Mouse (Mus musculus): ENCODE measurements around the gene Tmem233. TPM values are rescaled to one million over a fixed set of nuclear protein-coding genes. Genes with fewer than 3 reads are reported as not detected.

Tmem233 gene
- total RNA-seq (2021): not detected

DNA sequence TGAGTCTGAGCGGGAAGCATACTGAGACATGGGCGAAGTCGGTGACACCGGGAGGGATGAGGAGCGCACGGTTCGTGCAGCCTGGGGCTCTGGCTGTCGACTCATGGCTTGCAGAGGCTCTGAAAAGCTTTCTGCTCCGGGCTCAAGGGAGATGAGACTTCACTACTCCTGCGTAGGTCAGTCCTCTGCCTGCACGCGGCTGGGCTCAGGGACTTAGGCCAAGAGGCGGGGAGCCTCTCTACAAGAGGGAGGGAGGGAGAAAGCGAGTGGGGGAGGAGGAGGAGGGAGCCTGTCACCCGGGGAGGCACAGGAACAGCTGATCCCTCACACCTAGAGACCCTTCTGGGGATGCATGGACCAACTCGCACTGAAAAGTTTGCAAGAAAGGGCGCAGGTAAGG is at the start of gene Tmem233:
TSS of gene Tmem233 (minus strand) at position 164 of the 400 bp plus-strand sequence.
- intact Hi-C loops (cut with DNase I): no loop called here
- DNase-seq (ENCODE audit: low spot score in 2 of 2): no peak

DNA sequence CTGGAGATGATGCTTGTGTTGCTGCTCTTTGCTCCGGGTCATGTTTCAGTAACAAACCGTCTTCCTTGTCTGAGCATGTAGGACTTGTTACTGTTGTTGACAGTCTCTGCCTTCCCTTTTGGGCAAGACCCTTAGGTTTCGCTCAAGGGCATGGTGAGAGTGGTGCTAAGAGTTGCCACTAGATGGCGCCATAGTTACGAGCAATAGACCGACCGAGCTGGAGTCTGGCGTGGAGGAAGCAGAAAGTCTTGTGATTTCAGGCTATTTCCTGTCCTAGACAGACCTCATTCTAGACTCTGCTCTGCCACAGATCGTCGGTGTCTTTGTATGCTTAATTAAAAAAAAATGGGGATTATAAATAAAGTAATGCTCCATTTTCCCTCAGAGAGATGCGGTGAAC is 40.3 kb upstream of the Tmem233 start:
- intact Hi-C loops (cut with DNase I): loop anchor here (2.0 to 5.0 kb wide), 6 partner anchors 89 to 974 kb away; no protein-coding TSS in a partner anchor
- peak; percentile 86 to 89 for DNase-seq (ENCODE audit: low spot score in 2 of 2)

DNA sequence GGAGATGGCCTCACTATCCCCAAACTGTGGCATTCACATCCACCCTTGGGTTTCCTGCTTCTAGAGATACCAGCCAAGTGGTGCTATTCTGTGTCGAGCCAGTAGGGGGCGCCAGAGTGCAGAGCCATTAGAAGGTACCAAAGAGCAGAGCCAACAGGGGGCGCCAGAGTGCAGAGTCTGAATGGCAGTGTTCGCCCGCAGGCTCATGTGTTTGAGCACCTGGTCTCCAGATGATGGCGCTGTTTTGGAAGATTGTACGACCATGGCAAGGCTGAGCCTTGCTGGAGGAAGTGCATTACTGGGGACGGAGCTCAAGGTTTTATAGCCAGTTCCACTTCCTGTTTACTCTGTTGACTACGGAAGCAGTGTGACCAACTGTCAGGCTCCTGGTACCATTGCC is 33.5 kb upstream of the Tmem233 start:
- intact Hi-C loops (cut with DNase I): no loop called here
- DNase-seq (ENCODE audit: low spot score in 2 of 2): peak; percentile 13 to 26

DNA sequence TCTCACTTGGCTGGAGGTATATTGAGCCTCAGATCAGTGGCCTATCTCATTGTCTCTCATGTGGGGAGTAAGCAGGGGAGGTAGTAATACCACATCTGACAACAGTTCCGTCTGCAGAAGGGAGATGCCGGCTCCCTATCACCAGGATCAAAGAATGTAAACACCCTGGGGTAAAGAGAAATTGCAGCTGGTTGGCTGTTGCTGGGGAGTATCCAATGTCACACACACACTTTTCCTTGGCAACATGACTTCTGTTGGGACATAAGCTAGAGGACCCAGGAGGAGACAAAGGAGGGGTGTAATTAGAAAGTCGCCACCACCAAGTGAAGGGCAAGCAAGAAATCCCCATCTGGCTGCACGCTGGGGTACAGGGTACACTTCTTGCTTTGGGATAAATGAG is 33.1 kb upstream of the Tmem233 start:
- no peak for DNase-seq (ENCODE audit: low spot score in 2 of 2)
- intact Hi-C loops (cut with DNase I): no loop called here

DNA sequence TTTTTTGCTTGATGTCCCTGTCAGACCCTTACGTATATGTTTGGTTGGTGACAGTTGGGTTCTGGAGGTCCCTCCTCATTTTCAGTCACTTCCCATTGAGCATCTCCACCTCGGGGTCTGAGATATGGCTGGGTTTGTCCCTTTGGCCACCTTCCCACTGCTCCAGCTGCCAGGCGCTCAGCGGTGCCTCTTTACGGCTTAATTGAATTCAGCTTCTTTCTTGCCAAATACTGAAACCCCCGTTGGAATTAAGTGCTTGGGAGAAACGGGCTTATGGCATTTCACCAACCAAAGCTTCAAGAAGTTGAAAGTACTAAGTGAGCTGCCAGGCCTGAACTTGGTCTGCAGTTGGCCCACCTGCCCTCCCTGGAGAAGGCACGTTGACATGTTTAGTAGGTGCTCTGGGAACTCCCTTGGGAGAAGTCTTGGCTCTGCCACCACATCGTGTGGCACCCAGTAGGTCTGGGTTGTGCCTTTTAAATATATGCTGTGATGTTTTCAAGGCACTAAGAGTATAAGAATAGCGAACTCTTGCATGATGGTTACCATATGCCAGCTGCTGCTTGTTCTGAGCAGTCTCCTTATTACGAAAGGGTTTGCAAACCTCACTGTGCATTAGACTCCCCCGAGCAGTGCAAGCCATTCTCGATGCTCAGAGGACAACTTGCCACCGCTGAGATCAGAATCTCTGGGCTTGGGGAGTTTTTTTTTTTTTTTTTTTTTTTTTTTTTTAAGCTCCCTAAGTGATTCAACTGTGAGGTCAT is 32.2 kb upstream of the Tmem233 start:
- DNase-seq (ENCODE audit: low spot score in 2 of 2): peak in 1 of 2 experiments; percentile 6
- intact Hi-C loops (cut with DNase I): no loop called here

DNA sequence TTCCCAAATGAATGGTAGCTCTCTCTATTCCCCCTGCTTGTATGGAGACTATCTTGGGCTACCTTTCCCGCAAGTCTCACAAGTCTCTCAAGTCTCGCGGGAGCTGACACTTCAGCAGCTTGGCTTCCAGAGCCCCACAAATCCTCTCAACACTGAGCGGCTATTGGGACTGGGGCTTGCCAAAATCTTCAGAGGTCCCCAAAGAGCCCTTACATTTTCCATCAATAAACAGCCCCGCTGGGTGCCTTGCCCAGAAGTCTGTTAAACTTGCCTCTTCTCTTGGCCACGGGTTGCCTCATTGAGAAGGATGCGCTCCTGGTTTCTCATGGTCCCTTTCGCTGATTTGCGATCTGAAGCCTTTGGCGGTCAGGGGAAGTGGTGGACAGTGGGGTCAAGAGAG is 25.6 kb upstream of the Tmem233 start:
- intact Hi-C loops (cut with DNase I): no loop called here
- DNase-seq (ENCODE audit: low spot score in 2 of 2): no peak

DNA sequence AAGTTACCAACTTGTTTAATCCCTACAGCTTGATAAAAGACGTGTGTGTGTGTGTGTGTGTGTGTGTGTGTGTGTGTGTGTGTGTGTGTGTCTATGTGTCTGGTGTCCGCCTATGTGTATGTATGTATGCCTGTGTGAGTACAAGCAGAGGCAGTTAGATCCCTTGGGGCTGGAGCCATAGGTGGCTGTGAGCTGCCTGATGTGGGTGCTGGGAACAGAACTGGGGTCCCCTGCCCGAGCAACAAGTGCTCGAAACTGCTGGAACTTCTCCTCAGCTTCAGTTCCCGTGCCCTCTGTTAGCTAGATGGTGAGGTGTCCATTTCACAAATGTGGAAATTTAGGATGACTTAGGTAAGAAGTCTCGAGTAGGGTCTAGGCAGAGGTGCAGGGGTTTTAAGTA is 1.2 kb upstream of the Tmem233 start:
- DNase-seq (ENCODE audit: low spot score in 2 of 2): no peak
- intact Hi-C loops (cut with DNase I): no loop called here

DNA sequence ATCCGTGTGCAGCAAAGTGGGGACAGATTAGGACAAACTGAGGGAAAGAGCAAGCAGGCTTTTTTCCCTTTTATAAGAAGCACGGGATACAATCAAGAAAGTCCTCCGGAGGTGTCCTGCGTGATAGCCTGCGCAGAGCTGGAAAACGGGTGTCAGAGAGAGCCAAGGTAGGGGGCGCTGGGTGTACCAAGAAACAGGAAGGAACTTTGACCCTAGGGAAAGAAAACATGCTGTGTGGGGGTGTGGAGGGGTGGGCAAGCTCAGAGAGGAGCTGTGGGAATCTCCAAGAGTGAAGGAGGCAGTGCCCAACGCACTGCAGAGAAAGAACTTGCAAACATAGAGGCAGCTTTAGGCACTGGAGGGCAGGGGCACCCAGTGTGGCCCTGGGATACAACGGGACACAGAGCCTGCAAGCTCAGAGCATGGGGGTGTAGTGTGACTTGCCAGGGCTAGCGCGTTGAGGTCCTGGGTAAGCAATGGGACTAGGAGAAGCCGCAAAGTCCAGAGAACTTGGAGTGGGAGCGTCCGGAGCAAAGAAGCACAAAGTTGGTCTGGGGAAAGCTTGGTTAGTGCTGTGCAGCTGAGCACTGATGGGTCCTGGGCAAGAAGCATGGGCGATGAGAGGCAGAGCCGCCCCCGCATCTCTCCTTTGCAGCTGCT is 673 bp downstream of the Tmem233 start:
- intact Hi-C loops (cut with DNase I): no loop called here
- no peak for DNase-seq (ENCODE audit: low spot score in 2 of 2)

DNA sequence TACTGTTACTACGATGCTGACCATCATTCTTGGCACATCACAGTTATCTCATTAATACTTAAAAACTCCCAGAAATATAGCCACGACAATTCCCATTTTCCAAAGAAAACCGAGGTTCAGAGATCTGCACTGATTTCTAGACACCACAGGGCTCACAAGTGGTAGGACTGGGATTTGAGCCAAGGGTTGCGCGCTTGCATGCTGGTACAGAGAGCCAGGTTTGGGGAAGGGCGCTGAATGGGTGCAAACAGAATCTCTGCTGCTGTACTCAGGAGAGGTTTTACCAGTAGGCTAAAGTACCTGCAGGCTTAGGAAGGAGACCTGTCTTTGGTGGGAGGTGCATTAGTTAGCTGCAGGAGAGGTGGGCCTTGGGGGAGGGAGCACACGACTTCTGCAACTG is 1.4 kb downstream of the Tmem233 start:
- no peak for DNase-seq (ENCODE audit: low spot score in 2 of 2)
- intact Hi-C loops (cut with DNase I): no loop called here

DNA sequence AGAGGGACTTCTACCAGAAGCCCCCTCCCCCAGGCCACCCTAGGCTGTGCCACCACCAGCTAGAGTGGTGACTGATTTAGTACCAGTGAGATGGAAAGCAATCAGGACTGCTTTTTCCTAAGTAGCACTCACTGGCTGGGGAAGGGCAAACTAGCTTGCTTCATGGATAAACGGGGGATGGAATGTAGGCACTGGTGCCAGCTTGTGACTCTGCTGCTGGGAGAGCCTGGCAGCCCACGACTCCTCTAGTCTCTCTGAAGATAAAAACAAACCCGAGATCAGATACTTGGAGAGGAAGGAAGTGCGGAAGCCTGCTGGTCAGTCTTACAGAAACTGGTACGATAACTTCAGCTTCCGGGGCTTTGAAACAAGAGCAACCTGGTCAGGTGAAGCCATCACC is 2.3 kb downstream of the Tmem233 start:
- DNase-seq (ENCODE audit: low spot score in 2 of 2): peak in 1 of 2 experiments; percentile 18

DNA sequence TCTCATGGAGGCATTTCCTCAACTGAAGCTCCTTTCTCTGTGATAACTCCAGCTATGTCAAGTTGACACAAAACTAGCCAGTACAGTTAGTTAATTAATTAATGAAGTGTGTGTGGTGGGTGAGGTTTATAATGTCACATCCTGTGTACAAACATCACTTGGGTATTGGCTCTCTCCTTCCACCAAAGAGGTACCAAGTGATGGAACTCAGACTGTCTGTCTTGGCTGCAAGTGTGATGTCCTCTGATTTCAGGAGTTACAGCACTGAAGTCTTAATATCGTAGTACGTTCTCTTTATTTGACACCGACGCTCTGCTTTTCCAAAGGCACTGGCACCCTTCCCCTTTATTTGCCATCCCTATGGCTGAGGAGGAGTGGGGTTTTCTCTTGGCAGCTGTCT is 13.4 kb downstream of the Tmem233 start:
- DNase-seq (ENCODE audit: low spot score in 2 of 2): no peak
- intact Hi-C loops (cut with DNase I): no loop called here

More for the DNA sequence above, 2.3 kb downstream of the Tmem233 start:
- intact Hi-C loops (cut with DNase I): no loop called here

DNA sequence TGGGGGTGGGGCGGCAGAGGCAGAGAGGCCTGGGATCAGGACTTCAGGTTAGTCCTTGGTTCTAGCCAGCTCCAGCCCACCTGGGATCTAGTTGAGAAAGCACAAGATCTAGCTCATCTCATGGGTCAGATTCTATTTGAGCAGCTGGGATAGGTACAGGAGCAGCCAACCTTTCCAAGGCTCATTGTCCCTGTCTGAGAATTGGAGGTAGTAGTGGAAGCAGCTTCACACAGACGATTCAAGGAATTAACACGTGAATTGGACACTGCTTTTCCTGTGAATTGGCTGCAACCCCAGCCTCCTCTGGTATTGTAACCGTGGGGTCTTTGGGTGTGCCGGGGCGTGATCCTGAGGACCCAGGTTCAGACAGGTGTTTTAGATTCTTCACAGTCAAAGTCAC is 30.2 kb downstream of the Tmem233 start:
- DNase-seq (ENCODE audit: low spot score in 2 of 2): no peak
- intact Hi-C loops (cut with DNase I): no loop called here

DNA sequence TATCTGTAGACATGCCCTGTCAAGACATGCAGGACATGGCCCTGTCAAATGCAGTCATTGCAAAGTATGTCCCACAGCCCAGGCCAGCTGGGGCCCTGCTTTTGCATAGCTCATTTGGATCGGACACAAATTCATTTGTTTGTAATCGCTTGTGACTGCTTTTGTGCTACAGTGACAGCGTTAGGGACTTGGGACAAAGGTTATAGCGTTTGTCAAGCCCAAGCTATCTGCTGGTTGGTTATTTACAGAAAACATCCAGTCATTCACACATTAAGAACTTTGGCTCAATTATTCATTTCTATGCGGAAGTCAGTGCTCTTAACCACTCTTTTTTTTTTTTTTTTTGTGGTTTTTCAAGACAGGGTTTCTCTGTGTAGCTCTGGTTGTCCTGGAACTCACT is 30.9 kb downstream of the Tmem233 start:
- no peak for DNase-seq (ENCODE audit: low spot score in 2 of 2)
- intact Hi-C loops (cut with DNase I): no loop called here

DNA sequence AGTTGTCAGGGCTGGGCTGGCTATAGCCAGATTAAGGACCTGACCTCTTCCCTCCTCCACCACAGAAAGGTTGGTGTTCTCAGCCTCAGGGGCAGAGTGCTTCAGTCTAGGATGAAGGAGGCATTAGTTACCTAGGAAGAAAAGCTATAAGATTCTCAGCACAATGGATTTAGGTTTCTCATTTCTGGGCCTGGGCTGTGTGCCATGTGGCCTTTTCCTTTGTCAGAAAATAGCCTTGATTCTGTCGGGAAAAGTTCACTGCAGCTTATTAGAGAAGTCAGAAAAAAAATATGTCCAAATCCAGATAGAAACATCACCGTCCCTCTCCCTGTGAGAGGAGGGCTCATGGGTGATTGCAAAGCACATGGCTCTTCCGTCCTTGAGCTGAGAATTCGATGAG is 33.2 kb downstream of the Tmem233 start:
- DNase-seq (ENCODE audit: low spot score in 2 of 2): no peak
- intact Hi-C loops (cut with DNase I): no loop called here

DNA sequence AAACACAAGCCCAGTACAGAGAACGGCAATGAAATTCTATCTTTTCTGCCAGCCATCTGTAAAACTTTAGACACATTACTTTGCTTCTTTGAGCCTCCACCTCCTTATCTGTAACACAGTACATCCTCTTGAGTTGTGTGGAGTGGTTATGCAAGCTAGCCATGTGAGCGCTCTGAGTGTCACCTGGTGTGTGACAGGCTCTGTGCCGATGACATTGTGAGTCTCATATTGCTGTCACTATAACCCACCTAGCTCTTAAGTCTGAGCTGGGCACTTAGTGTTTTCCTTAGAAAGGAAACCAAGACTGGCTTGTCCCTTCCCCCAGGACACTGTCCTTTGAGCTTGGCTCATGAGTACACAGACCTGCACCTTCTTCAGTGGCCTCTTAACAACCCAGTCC is 34.7 kb downstream of the Tmem233 start:
- intact Hi-C loops (cut with DNase I): no loop called here
- DNase-seq (ENCODE audit: low spot score in 2 of 2): no peak

DNA sequence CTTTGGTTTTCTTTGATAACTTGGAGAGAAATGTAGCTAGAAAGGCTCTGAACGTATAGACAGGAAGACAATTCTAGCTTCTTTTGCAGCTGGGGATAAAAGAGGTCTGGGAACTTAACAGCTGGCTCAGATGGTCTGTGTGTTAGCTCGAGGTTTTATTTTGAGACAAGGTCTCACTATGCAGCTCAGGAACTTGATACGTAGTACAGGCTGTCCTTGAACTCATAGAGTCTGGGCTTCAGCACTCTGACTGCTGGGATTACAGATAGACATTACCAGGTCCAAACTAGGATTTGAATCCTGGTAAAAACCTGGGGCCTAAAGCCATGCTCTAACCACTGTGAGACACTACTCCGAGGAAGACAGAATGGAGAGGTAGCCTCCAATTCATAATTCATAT is 36.8 kb downstream of the Tmem233 start:
- intact Hi-C loops (cut with DNase I): no loop called here
- DNase-seq (ENCODE audit: low spot score in 2 of 2): no peak

DNA sequence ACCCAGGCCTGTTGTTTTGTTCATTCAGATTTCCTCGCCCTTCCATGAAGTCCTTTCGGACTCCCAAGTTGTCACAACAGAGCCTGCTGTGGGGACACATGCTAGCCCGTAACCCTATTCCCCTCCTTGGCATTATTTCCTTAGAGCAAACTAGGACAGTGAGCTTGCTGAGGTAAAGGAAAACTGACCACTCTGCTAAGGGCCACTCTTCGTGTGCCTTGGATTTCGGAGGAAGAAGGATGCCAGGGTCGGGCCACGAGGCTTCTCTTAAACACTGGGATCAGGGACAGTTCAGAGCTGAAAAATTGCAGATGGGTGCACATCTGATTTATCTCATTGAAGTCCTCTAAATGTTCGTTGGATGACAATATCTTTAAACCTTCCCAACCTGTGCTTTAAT is 37.5 kb downstream of the Tmem233 start:
- intact Hi-C loops (cut with DNase I): no loop called here
- DNase-seq (ENCODE audit: low spot score in 2 of 2): no peak

DNA sequence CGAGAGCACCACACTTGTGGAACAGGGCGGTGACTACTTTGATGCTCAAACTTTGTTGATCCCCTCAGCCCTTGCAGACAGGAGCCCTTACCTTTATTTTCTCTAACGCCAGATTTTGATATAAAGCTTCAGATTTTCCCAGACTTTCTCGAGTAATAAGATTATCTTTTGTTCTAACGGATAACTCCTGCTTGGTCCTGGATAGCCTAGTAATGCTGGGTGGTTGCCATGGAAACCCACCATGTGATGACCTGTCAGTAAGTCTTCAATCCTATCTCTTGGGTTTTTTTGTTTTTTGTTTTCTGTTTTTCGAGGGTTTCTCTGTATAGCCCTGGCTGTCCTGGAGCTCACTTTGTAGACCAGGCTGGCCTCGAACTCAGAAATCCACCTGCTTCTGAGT is 40.8 kb downstream of the Tmem233 start:
- DNase-seq (ENCODE audit: low spot score in 2 of 2): no peak
- intact Hi-C loops (cut with DNase I): no loop called here

DNA sequence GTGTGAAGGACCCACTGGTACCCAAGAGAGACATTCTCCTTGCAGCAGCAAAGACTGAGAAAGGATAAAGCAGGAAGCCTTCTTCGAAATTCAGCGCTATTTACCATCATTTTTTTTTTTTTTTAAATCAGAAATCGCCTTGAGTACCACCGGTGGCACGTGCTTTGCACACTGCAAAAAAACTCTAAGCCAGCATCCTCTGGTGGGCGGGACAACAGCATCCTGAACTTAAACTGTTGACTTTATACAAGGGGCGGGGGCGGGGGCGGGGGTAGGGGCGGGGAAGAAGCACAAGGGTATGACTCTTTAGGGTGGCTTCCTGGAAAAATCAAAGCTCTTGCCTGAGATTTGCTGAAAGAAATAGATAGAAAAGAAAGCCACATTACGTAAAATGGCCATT is 43.3 kb downstream of the Tmem233 start:
- DNase-seq (ENCODE audit: low spot score in 2 of 2): no peak
- intact Hi-C loops (cut with DNase I): no loop called here

DNA sequence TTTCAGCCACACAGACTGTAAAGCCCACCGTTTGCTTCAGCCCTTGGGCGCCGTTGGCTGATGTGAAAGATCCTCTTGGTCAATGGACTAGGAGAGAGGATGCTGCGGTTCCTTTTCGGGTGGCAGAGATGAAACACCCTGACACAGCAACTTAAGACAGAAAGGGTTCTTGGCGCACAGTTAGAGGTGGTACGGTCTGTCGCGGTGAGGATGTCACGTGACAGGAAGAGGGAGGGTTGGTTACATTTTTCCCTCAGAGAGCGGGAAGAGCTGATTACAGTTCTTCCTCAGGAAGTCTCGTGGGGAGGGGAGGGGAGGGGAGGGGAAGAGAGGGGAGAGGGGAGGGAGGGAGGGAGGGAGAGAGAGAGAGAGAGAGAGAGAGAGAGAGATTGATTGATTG is 45.3 kb downstream of the Tmem233 start:
- DNase-seq (ENCODE audit: low spot score in 2 of 2): no peak
- intact Hi-C loops (cut with DNase I): no loop called here

DNA sequence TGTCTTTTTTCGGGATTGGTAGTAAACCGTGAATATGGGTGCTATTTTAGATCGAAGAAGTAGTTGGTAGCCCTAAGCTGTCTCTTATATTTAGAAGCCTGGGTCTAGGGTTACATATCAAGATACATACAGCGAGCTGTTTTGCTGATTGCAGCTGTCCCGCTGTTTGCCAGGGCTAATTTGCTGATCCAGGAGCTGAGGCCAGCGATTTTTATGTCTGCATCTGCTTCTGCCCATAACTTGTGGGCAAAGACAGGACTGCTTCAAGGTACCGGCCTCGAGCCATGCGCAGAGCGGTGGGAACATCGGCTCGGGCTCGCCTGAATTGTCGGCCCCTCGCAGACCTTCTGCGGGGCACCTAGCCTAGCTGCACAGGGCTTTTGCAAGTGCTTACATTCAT is 46.6 kb downstream of the Tmem233 start:
- no peak for DNase-seq (ENCODE audit: low spot score in 2 of 2)
- intact Hi-C loops (cut with DNase I): no loop called here

All from left cerebral cortex, postnatal 25 days (tissue).